Mouse (Mus musculus) C2C12 (cell line): ENCODE measurements around the gene Acp4. TPM values are rescaled to one million over a fixed set of nuclear protein-coding genes. Genes with fewer than 3 reads are reported as not detected.
"Not testable (repeated sequence)": the region's sequence is repeated elsewhere in the genome, so short reads cannot be mapped to it uniquely, and the experiment has no call there.

Source experiments
- H3K27me3 ChIP-seq: one replicate; pipeline ENCODE4 v1.6.1; 2011; ENCODE audit not compliant: control insufficient read depth, insufficient read depth, insufficient read length
- H3K36me3 ChIP-seq: one replicate; pipeline ENCODE4 v1.6.1; 2011; ENCODE audit not compliant: control insufficient read depth, insufficient read depth
- H3K4me3 ChIP-seq: one replicate; pipeline ENCODE4 v1.5.1; 2011; ENCODE audit warnings: mild to moderate bottlenecking, control low read depth; ENCODE audit not compliant: poor library complexity, insufficient read depth, severe bottlenecking
- H3K79me2 ChIP-seq: one replicate; pipeline ENCODE4 v1.6.1; 2011; ENCODE audit not compliant: control insufficient read depth, insufficient read depth
- H3K79me3 ChIP-seq: one replicate; pipeline ENCODE4 v1.6.1; 2011; ENCODE audit warnings: low read depth, control low read depth
- H3ac ChIP-seq: one replicate; pipeline ENCODE3; 2011; ENCODE audit warnings: low read depth; ENCODE audit not compliant: control insufficient read depth, insufficient read length
- CEBPB ChIP-seq: IDR thresholded peaks from one replicate; pipeline ENCODE4 v1.6.1; 2011; ENCODE audit warnings: low read depth, mild to moderate bottlenecking, control low read depth, moderate library complexity
- CTCF ChIP-seq: IDR thresholded peaks from one replicate; pipeline ENCODE4 v1.5.1; 2011; ENCODE audit not compliant: control insufficient read depth, insufficient read depth, insufficient read length
- FOSL1 ChIP-seq: IDR thresholded peaks from one replicate; pipeline ENCODE4 v1.8.0; 2011; ENCODE audit warnings: mild to moderate bottlenecking, low read length; ENCODE audit not compliant: poor library complexity, insufficient read depth, severe bottlenecking
- MAX ChIP-seq: IDR thresholded peaks from one replicate; pipeline ENCODE4 v1.6.1; 2011; ENCODE audit warnings: mild to moderate bottlenecking, control low read depth
- MYOD1 ChIP-seq: IDR thresholded peaks from one replicate; pipeline ENCODE4 v1.6.1; 2011; ENCODE audit warnings: low read depth; ENCODE audit not compliant: control insufficient read depth, insufficient read length
- MYOG ChIP-seq: IDR thresholded peaks from one replicate; pipeline ENCODE4 v1.6.1; 2011; ENCODE audit not compliant: control insufficient read depth, insufficient read length; ENCODE audit errors: extremely low read depth
- USF1 ChIP-seq: IDR thresholded peaks from one replicate; pipeline ENCODE4 v1.6.1; 2011; ENCODE audit warnings: low read depth, mild to moderate bottlenecking, control low read depth, moderate library complexity
- polyA plus RNA-seq: library from polyadenylated mRNA; unstranded; fragments of >200 nt; fragmentation: generic; extraction: Trizol; gene quantifications from one replicate; pipeline ENCODE4 v1.2.1, GENCODE M21; 2012; ENCODE audit warnings: missing spikeins

The Acp4 gene
- polyA plus RNA-seq, 1 experiment, result not detected

DNA sequence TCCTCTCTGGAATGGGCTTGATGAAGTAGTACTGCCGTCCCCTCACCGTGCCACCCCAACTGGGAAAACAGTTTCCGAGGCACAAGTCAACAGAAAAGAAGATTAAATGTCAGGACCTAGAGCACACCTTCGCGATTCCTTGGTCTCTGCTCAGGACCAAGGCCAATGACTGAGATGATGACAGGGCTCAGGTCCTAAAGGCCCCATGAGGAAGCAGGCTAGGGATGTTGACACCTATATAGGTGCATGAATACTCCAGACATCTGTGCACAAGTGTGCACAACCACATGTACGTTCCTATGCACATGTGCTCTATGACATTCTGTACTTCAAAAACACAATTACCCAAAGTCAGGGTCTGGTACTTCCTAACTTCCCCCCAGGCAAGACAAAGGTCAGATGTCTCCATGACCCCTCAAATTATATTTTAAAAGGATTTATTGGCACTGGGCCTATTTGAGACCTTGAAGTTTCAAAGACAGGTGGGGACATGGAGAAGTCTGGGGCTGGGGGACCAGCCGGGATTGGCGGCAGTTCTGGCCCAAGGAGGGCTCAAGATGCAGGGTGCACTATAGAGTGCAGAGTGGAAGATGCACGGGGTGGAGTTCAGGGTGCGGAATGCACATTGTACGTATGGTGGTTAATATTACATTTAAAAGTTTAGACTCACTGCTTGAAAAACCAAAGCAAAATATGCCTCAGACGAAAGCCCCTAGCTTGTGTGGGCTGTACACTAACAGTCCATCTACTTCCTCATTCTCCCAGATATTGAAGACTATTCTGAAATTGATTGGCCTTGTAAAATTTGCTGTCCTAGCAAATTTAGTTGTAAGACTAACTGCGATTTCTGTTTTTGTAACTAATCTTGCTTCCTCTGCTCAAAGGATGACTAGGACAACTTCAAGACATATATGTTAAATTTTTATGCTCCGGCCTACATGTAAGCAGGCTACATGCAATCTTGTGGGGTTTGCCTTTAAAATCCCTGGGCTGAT, 46.5 kb upstream of the Acp4 start:
- Histone ChIP-seq H3K27me3 (peaks cover 10% of the 10 kb centered on the region), H3K36me3 (no peaks in the 10 kb centered on the region), H3ac (no peak overlapping the region), H3K79me2 (no peaks in the 10 kb centered on the region), H3K79me3 (no peaks in the 10 kb centered on the region), H3K4me3 (peak overlapping the region; percentile 45)
- TF ChIP-seq CTCF, result no peak
- TF ChIP-seq FOSL1, result no peak
- no peak for TF ChIP-seq USF1
- TF ChIP-seq MAX, result no peak
- TF ChIP-seq CEBPB, result no peak
- no peak for TF ChIP-seq MYOD1
- TF ChIP-seq MYOG, result no peak

DNA sequence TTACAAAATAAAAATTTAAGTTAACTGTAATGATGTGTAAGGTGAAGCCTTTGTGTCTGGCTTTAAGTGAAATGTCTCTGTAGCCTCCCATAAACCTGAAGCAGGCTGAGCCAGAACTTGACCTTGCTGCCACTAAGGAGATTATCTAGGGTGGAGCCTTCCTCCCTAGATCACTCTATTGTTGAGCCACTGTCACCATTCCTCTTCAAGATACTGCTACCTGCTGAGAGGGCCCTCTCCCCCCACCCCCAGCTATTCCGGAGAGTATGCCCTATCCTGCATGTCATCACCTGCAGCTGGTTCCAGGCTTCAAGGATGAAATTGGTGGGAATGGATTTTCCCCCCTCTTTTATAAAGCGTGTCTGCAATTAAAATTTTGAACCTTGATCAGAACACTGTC, 40.3 kb upstream of the Acp4 start:
- H3K27me3 ChIP-seq, result peaks cover 11% of the 10 kb centered on the region
- H3K4me3 ChIP-seq, H3ac ChIP-seq, H3K79me3 ChIP-seq, H3K79me2 ChIP-seq, H3K36me3 ChIP-seq: not testable (repeated sequence)

DNA sequence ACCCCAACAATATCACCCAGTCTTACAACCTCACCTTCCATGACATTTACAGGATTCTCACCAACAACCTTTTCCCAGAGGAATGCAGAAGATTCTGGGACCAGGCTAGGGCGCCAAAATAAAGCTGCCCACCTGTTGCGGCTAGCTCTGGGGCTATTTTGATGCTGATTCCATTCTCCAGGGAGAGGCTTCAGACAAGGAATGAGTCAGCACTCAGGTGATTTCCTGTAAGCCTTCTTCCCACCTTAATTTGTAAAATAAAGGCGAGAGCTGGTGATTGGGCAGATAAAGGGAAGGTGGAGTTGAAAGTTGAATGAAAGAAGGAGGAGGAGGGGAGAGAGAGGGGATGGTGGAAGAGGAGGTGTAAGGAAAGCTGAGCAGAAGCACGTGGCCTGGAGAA, 34.2 kb upstream of the Acp4 start:
- H3ac ChIP-seq, result no peak overlapping the region
- no peaks in the 10 kb centered on the region for H3K36me3 ChIP-seq
- TF ChIP-seq USF1 (no peak), CTCF (no peak), MYOD1 (no peak), MYOG (no peak), FOSL1 (no peak), CEBPB (no peak), MAX (no peak)
- peaks cover 10% of the 10 kb centered on the region for H3K27me3 ChIP-seq
- no peaks in the 10 kb centered on the region for H3K79me2 ChIP-seq
- H3K79me3 ChIP-seq, result no peaks in the 10 kb centered on the region
- no peak overlapping the region for H3K4me3 ChIP-seq

DNA sequence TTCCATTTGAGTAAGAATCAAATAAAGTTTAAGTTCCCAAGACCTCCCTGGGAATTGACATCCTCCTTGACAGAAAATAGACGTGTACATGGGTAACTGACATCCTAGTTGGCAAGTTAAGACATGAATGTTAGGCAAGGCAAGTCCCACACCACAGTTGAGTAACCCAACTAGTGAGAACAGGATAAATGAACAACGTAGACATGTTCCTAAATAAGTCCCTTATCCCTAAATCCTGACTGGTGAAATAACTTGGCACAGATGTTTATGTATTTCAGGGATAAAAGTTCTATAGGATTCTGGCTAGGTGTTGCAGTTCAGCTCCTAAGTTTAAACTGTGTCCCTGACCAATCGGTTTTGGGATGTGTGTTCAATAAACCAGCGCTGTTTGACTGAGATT, 33.8 kb upstream of the Acp4 start:
- Histone ChIP-seq H3K4me3 (no peak overlapping the region), H3ac (no peak overlapping the region), H3K27me3 (peaks cover 10% of the 10 kb centered on the region), H3K36me3 (no peaks in the 10 kb centered on the region), H3K79me2 (no peaks in the 10 kb centered on the region), H3K79me3 (no peaks in the 10 kb centered on the region)
- no peak for TF ChIP-seq CEBPB
- no peak for TF ChIP-seq MYOG
- no peak for TF ChIP-seq MYOD1
- TF ChIP-seq MAX, result no peak
- no peak for TF ChIP-seq CTCF
- no peak for TF ChIP-seq USF1
- no peak for TF ChIP-seq FOSL1

DNA sequence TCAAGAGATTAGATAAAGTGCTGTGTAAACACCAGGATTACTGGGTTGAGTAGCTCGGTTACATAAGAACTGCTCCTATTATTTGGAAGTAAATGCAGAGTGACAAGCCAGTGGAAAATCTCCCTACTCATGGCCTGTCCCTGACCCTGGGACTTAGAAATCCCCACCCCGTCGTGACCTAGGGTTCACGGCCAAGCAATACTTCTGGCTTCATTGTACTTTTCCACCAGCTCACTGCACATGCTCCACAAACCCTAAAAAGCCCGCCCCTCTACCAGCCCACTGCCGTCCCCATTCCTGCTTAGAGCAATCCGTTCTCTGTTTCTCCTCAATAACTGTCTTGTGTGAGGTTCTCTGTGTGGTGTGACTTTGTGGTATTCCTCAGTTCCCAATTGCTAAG, 30.6 kb upstream of the Acp4 start:
- no peak overlapping the region for H3K4me3 ChIP-seq
- no peaks in the 10 kb centered on the region for H3K79me3 ChIP-seq
- H3K36me3 ChIP-seq, result no peaks in the 10 kb centered on the region
- H3ac ChIP-seq, result no peak overlapping the region
- peaks cover 22% of the 10 kb centered on the region for H3K27me3 ChIP-seq
- no peaks in the 10 kb centered on the region for H3K79me2 ChIP-seq
- TF ChIP-seq MYOG (no peak), FOSL1 (no peak), CEBPB (no peak), CTCF (no peak), MYOD1 (no peak), MAX (no peak), USF1 (no peak)

DNA sequence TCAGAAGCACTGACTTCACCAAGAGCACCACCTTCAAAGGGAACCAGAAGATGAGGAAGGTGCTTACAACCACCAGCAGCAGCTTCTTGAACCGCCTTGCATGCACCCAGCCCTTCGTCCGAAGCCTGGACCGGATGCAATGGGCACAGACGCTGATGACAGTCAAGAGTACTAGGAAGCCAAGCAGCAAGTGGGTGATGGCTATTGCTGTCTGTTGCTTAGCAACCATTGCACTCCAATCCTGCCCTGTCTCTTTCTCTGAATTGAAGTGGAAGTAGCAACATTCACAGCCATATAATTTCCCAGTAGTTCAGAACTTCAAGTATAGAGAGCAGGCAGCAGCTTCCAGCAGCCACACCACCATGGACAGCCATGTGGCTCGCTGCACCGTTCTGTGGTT, 24.4 kb upstream of the Acp4 start:
- Histone ChIP-seq H3K79me2 (no peaks in the 10 kb centered on the region), H3K36me3 (no peaks in the 10 kb centered on the region), H3K4me3 (no peak overlapping the region), H3K27me3 (peaks cover 22% of the 10 kb centered on the region), H3K79me3 (no peaks in the 10 kb centered on the region), H3ac (no peak overlapping the region)
- TF ChIP-seq CEBPB (no peak), FOSL1 (no peak)
